Mouse (Mus musculus) kidney, postnatal 0 days (tissue): Measurements from ENCODE around the gene Pvr. TPM values are rescaled to one million over a fixed set of nuclear protein-coding genes. Genes with fewer than 3 reads are reported as not detected.

Experiments
- ATAC-seq: fragments of 200-750 bp; cut with Nextera tagmentation; replicated peaks from 2 replicates; pipeline ENCODE4 v1.8.0; 2017; ENCODE audit warnings: low read depth, moderate number of reproducible peaks, moderate TSS enrichment, moderate library complexity; ENCODE audit not compliant: low FRiP score
- DNase-seq: peaks from one replicate; pipeline ENCODE4 v3.0.0-alpha.2; 2016; ENCODE audit warnings: low spot score
- H3K27ac ChIP-seq: fragments of 300-500 bp; sonication (generic); 2 replicates; pipeline ENCODE4 v1.5.1; 2014; ENCODE audit warnings: mild to moderate bottlenecking
- H3K27me3 ChIP-seq: fragments of 300-500 bp; sonication (generic); 2 replicates; pipeline ENCODE4 v1.6.1; 2014; ENCODE audit warnings: low read length, mixed read lengths; ENCODE audit not compliant: insufficient read depth
- H3K36me3 ChIP-seq: fragments of 300-500 bp; sonication (generic); 2 replicates; pipeline ENCODE4 v1.6.1; 2014; ENCODE audit warnings: low read length, mixed read lengths; ENCODE audit not compliant: insufficient read depth
- H3K4me1 ChIP-seq: fragments of 300-500 bp; sonication (generic); replicated peaks from 2 replicates; pipeline ENCODE4 v1.6.1; 2014; ENCODE audit warnings: antibody characterized with exemption, low read length, mixed read lengths; ENCODE audit not compliant: insufficient read depth
- H3K4me2 ChIP-seq: fragments of 300-500 bp; sonication (generic); 2 replicates; pipeline ENCODE4 v1.6.1; 2014; ENCODE audit warnings: mild to moderate bottlenecking, low read length, moderate library complexity, mixed read lengths
- H3K4me3 ChIP-seq: fragments of 300-500 bp; sonication (generic); replicated peaks from 2 replicates; pipeline ENCODE4 v1.5.1; 2014; ENCODE audit warnings: low read depth, low read length
- H3K9ac ChIP-seq: fragments of 300-500 bp; sonication (generic); 2 replicates; pipeline ENCODE4 v1.6.1; 2014; ENCODE audit warnings: low read depth, low read length
- H3K9me3 ChIP-seq: fragments of 300-500 bp; sonication (generic); replicated peaks from 2 replicates; pipeline ENCODE4 v1.6.1; 2016; ENCODE audit warnings: low read length, inconsistent platforms, mixed read lengths
- CTCF ChIP-seq: IDR thresholded peaks from 2 replicates; pipeline ENCODE4 v1.5.1; 2016; ENCODE audit warnings: antibody characterized with exemption, low read depth, mild to moderate bottlenecking, moderate library complexity
- WGBS: fragments of 180-500 bp; shearing (Covaris S2); extraction: QIAGEN DNeasy Blood & Tissue Kit; methylation state at CpG from one replicate; pipeline ENCODE4 v1.1.7; 2014; 5-methylcytosine and 5-hydroxymethylcytosine counted together
- polyA plus RNA-seq: library from polyadenylated mRNA; unstranded; fragments of >200 nt; fragmentation: Nextera tagmentation; extraction: Ambion mirVana; gene quantifications from 2 replicates; pipeline ENCODE4 v1.2.1, GENCODE M21; 2015

The Pvr gene
- polyA plus RNA-seq, 1 experiment from 2014 or later, result 7.3 TPM

GRCm38 (mm10) chr7:19865246-19866036, 55.5 kb downstream of the Pvr start:
- Histone ChIP-seq H3K9me3 (no peaks in the 10 kb centered on the region), H3K27ac (no peak overlapping the region), H3K4me3 (no peak overlapping the region), H3K27me3 (no peaks in the 10 kb centered on the region), H3K4me2 (no peak overlapping the region), H3K4me1 (no peaks in the 10 kb centered on the region), H3K9ac (no peak overlapping the region), H3K36me3 (no peaks in the 10 kb centered on the region)
- DNase-seq (no peak), ATAC-seq (no peak)
- TF ChIP-seq CTCF, result no peak
- 81% methylated on average over 8 of the region's 8 CpGs for WGBS

GRCm38 (mm10) chr7:19864241-19864640, 56.7 kb downstream of the Pvr start:
- no peak for TF ChIP-seq CTCF
- Histone ChIP-seq H3K9ac (no peak overlapping the region), H3K27ac (no peak overlapping the region), H3K4me1 (no peaks in the 10 kb centered on the region), H3K27me3 (no peaks in the 10 kb centered on the region), H3K4me3 (no peak overlapping the region), H3K9me3 (no peaks in the 10 kb centered on the region), H3K4me2 (no peak overlapping the region), H3K36me3 (no peaks in the 10 kb centered on the region)
- ATAC-seq, result 0 out of 2 replicates have a peak, but pooled peaks have one; percentile 40
- DNase-seq, result no peak
- 31% methylated on average over 2 of the region's 2 CpGs for WGBS

- Histone ChIP-seq H3K9me3 (no peaks in the 10 kb centered on the region), H3K36me3 (no peaks in the 10 kb centered on the region), H3K4me1 (no peaks in the 10 kb centered on the region), H3K4me3 (no peak within 1 kb of the TSS), H3K27ac (no peak within 1 kb of the TSS), H3K27me3 (no peaks in the 10 kb centered on the region), H3K4me2 (no peak within 1 kb of the TSS), H3K9ac (no peak within 1 kb of the TSS)
- ATAC-seq (no peak), DNase-seq (no peak)
- WGBS, result 81% methylated on average over 9 of the region's 9 CpGs
- TF ChIP-seq CTCF, result no peak
Observed at GRCm38 (mm10) chr7:19861199-19861598, 59.8 kb downstream of the Pvr start, which contains the start of gene Ceacam16. Gene Ceacam16 (minus strand): TSS chr7:19861299.

- H3K27me3 ChIP-seq, result no peaks in the 10 kb centered on the region
- H3K36me3 ChIP-seq, result no peaks in the 10 kb centered on the region
- ATAC-seq, result no peak
- TF ChIP-seq CTCF, result no peak
- no peaks in the 10 kb centered on the region for H3K4me1 ChIP-seq
- no peak overlapping the region for H3K4me3 ChIP-seq
- no peak for DNase-seq
- no peaks in the 10 kb centered on the region for H3K9me3 ChIP-seq
- WGBS, result 61% methylated on average over 10 of the region's 10 CpGs
- no peak overlapping the region for H3K4me2 ChIP-seq
- H3K27ac ChIP-seq, result no peak overlapping the region
- H3K9ac ChIP-seq, result no peak overlapping the region
Observed at GRCm38 (mm10) chr7:19859740-19860139, 61.2 kb downstream of the Pvr start.

GRCm38 (mm10) chr7:19856283-19856682, 64.7 kb downstream of the Pvr start:
- 84% methylated on average over 6 of the region's 6 CpGs for WGBS
- no peak for TF ChIP-seq CTCF
- ATAC-seq, result no peak
- no peak for DNase-seq
- no peak overlapping the region for H3K4me3 ChIP-seq
- no peak overlapping the region for H3K9ac ChIP-seq
- H3K4me1 ChIP-seq, result no peaks in the 10 kb centered on the region
- no peaks in the 10 kb centered on the region for H3K9me3 ChIP-seq
- no peaks in the 10 kb centered on the region for H3K36me3 ChIP-seq
- no peaks in the 10 kb centered on the region for H3K27me3 ChIP-seq
- H3K4me2 ChIP-seq, result no peak overlapping the region
- H3K27ac ChIP-seq, result no peak overlapping the region

- H3K9me3 ChIP-seq, result no peaks in the 10 kb centered on the region
- H3K36me3 ChIP-seq, result no peaks in the 10 kb centered on the region
- H3K4me2 ChIP-seq, result no peak overlapping the region
- H3K27me3 ChIP-seq, result peaks cover 2% of the 10 kb centered on the region; the same call in 1 of the 2 replicates
- H3K4me3 ChIP-seq, result no peak overlapping the region
- ATAC-seq, result no peak
- H3K27ac ChIP-seq, result no peak overlapping the region
- no peaks in the 10 kb centered on the region for H3K4me1 ChIP-seq
- no peak overlapping the region for H3K9ac ChIP-seq
- WGBS, result 64% methylated on average over 5 of the region's 5 CpGs
- no peak for TF ChIP-seq CTCF
- no peak for DNase-seq
Observed at GRCm38 (mm10) chr7:19855663-19856062, 65.3 kb downstream of the Pvr start.

Other genes with a start within 250 kb of the Pvr start
- gene Apoc2, start 243.2 kb downstream of the Pvr start, polyA plus RNA-seq, result 1.8 and 2.4 TPM in 2 replicates
- gene Gm44805, start 239.7 kb downstream of the Pvr start, polyA plus RNA-seq, result 0.79 TPM in 1 of 2 replicates, not detected in the other
- 0.26 and 0.60 TPM in 2 replicates for gene Apoc4, start 239.7 kb downstream of the Pvr start, polyA plus RNA-seq
- 37.1 and 48.4 TPM in 2 replicates for gene Apoc1, start 228.5 kb downstream of the Pvr start, polyA plus RNA-seq
- gene Apoe, start 222.0 kb downstream of the Pvr start, polyA plus RNA-seq, result 511 and 585 TPM in 2 replicates
- gene Tomm40, start 205.7 kb downstream of the Pvr start, polyA plus RNA-seq, result 163 and 167 TPM in 2 replicates
- 112 and 114 TPM in 2 replicates for gene Nectin2, start 170.7 kb downstream of the Pvr start, polyA plus RNA-seq
- gene Bcam, start 150.1 kb downstream of the Pvr start, polyA plus RNA-seq, result 378 and 394 TPM in 2 replicates
- gene Cblc, start 124.4 kb downstream of the Pvr start, polyA plus RNA-seq, result 14.6 and 16.9 TPM in 2 replicates
- gene Bcl3, start 98.4 kb downstream of the Pvr start, polyA plus RNA-seq, result 3.5 and 3.8 TPM in 2 replicates
- gene Gm19345, start 69.2 kb downstream of the Pvr start, polyA plus RNA-seq, result not detected in 2 replicates
- gene Ceacam16, start 59.9 kb downstream of the Pvr start, polyA plus RNA-seq, result not detected in 2 replicates
- 0.08 and 0.13 TPM in 2 replicates for gene Ceacam19, start 33.2 kb downstream of the Pvr start, polyA plus RNA-seq
- 0.10 and 0.13 TPM in 2 replicates for gene Igsf23, start 29.6 kb upstream of the Pvr start, polyA plus RNA-seq
- gene Ceacam20, start 44.3 kb upstream of the Pvr start, polyA plus RNA-seq, result not detected in 2 replicates
- gene Nlrp9b, start 70.3 kb upstream of the Pvr start, polyA plus RNA-seq, result not detected in 2 replicates
- not detected in 2 replicates for gene Vmn1r91, start 178.5 kb upstream of the Pvr start, polyA plus RNA-seq
- gene Gm16442, start 201.4 kb upstream of the Pvr start, polyA plus RNA-seq, result not detected in 2 replicates
- gene Vmn1r93, start 217.9 kb upstream of the Pvr start, polyA plus RNA-seq, result not detected in 2 replicates
- not detected in 2 replicates for gene Vmn1r94, start 247.2 kb upstream of the Pvr start, polyA plus RNA-seq